Mouse (Mus musculus): ENCODE results near the gene Atp8b5.

DNA sequence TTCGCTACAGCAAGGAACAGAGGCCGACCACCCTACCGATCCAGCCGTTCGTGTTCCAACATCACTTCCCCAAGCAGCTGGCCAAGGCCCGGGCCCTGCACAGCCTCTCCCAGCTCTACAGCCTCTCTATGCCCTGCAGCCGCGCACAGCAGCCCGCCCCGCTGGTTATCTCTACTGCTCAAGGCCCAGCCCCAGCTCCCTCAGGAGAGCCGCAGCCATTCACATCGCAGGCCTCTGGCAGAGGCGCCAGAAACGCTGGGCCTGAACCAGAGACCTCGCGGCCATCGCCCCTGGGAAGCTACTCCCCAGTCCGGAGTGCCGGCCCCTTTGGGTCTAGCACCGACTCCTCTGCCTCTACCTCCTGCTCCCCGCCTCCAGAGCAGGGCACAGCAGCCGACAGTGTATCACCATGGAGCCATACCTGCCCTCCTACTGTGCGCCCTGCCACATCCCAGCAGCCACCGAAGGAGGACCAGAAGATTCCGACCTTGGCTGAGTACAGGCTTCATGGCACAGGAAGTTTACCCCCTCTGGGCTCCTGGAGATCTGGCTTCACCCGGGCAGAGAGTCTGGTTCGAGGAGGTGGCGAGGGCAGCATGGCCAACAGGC lies 154.8 kb downstream of the Atp8b5 start:
- TF ChIP-seq POLR2A (IDR thresholded peaks at IDR 0.05; ENCODE audit: control insufficient read depth, extremely low read depth, insufficient read depth, low read length, poor library complexity): no peak
- TF ChIP-seq CTCF (IDR thresholded peaks at IDR 0.05; ENCODE audit: borderline replicate concordance, control insufficient read depth, extremely low read depth, insufficient read depth, low read length, poor library complexity): no peak

All from thymus, adult 2 months (tissue).